Mouse (Mus musculus): Measurements from ENCODE around the gene Cpt1c. TPM values are rescaled to one million over a fixed set of nuclear protein-coding genes. Genes with fewer than 3 reads are reported as not detected.

Gene Cpt1c
- polyA plus RNA-seq, 1 experiment from 2014 or later: 48.2 TPM

GRCm38 (mm10) chr7:45012011-45012410, 37.4 kb upstream of the Cpt1c start:
- H3K9me3 ChIP-seq: no peaks in the 10 kb centered on the region
- no peak overlapping the region for H3K9ac ChIP-seq (replicated peaks)
- 96% methylated on average over 6 of the region's 6 CpGs for WGBS
- ATAC-seq (replicated peaks): no peak
- peaks cover 60% of the 10 kb centered on the region for H3K36me3 ChIP-seq
- H3K4me2 ChIP-seq (replicated peaks): no peak overlapping the region
- H3K4me3 ChIP-seq: no peak overlapping the region
- peaks cover 26% of the 10 kb centered on the region for H3K4me1 ChIP-seq
- no peak overlapping the region for H3K27ac ChIP-seq (replicated peaks)
- no peaks in the 10 kb centered on the region for H3K27me3 ChIP-seq

- Histone ChIP-seq H3K27ac (replicated peaks) (no peak overlapping the region), H3K4me2 (replicated peaks) (no peak overlapping the region), H3K27me3 (no peaks in the 10 kb centered on the region), H3K36me3 (peaks cover 92% of the 10 kb centered on the region), H3K4me3 (no peak overlapping the region), H3K9ac (replicated peaks) (no peak overlapping the region), H3K4me1 (0 out of 2 replicates have a peak, but pooled peaks cover 4% of the 10 kb centered on the region), H3K9me3 (no peaks in the 10 kb centered on the region)
- 94% methylated on average over 19 of the region's 19 CpGs for WGBS
- ATAC-seq (replicated peaks): no peak
These were observed 33.8 kb upstream of the Cpt1c start for GRCm38 (mm10) chr7:45008411-45008810.

DNA sequence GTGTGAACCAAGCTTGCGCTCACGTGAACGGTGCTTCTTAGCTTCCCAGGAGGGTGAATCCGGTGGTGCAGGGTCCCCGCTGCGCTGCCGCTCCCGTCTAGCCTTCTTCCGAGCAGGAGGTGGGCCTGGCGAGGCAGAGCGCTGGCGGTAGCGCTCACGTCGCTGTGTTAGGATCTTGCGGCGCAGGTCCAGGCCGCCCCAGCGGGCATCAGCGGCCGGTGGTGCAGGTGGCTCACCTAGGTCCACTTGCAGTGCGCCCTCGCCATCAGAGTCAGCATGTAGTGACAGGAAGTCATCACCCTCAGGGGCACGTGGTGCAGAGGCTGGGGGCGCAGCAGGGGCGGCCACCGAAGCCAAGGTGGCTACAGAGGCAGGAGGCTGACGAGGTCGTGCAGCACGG, 33.2 kb upstream of the Cpt1c start:
- Histone ChIP-seq H3K4me3 (no peak overlapping the region), H3K27me3 (no peaks in the 10 kb centered on the region), H3K27ac (replicated peaks) (no peak overlapping the region), H3K4me1 (no peaks in the 10 kb centered on the region), H3K9ac (replicated peaks) (no peak overlapping the region), H3K36me3 (peaks cover 93% of the 10 kb centered on the region), H3K9me3 (no peaks in the 10 kb centered on the region), H3K4me2 (replicated peaks) (no peak overlapping the region)
- WGBS: 94% methylated on average over 30 of the region's 30 CpGs
- ATAC-seq (replicated peaks): no peak

DNA sequence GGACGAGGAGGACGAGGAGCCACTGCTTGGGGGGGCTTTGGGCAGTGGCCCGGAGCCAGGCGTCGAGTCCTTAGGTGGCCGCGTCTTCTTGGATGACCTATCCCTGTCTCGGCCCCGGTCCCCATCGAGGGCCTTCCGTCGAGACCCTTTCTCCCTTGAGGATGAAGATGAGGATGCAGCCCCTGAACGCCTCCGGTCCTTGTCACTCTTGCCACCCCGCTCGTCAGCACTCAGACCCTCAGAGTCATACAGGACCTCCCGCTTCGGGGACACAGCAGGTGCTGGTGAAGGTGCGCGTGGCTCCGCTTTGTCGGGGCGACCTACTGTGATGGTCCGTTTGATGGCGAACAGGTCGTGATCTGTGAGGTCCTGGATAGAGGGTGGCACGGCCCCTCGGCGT, 32.5 kb upstream of the Cpt1c start:
- no peak overlapping the region for H3K27ac ChIP-seq (replicated peaks)
- no peak for ATAC-seq (replicated peaks)
- WGBS: 97% methylated on average over 29 of the region's 29 CpGs
- H3K9me3 ChIP-seq: no peaks in the 10 kb centered on the region
- H3K9ac ChIP-seq (replicated peaks): no peak overlapping the region
- H3K4me1 ChIP-seq: no peaks in the 10 kb centered on the region
- H3K36me3 ChIP-seq: peaks cover 94% of the 10 kb centered on the region
- H3K4me3 ChIP-seq: no peak overlapping the region
- H3K27me3 ChIP-seq: no peaks in the 10 kb centered on the region
- H3K4me2 ChIP-seq (replicated peaks): no peak overlapping the region

- H3K4me1 ChIP-seq: no peaks in the 10 kb centered on the region
- WGBS: 95% methylated on average over 12 of the region's 12 CpGs
- ATAC-seq (replicated peaks): no peak
- H3K9me3 ChIP-seq: no peaks in the 10 kb centered on the region
- H3K4me2 ChIP-seq (replicated peaks): no peak overlapping the region
- no peak overlapping the region for H3K27ac ChIP-seq (replicated peaks)
- H3K36me3 ChIP-seq: peaks cover 94% of the 10 kb centered on the region
- no peaks in the 10 kb centered on the region for H3K27me3 ChIP-seq
- no peak overlapping the region for H3K4me3 ChIP-seq
- H3K9ac ChIP-seq (replicated peaks): no peak overlapping the region
These were observed 31.9 kb upstream of the Cpt1c start for GRCm38 (mm10) chr7:45006503-45006902.

DNA sequence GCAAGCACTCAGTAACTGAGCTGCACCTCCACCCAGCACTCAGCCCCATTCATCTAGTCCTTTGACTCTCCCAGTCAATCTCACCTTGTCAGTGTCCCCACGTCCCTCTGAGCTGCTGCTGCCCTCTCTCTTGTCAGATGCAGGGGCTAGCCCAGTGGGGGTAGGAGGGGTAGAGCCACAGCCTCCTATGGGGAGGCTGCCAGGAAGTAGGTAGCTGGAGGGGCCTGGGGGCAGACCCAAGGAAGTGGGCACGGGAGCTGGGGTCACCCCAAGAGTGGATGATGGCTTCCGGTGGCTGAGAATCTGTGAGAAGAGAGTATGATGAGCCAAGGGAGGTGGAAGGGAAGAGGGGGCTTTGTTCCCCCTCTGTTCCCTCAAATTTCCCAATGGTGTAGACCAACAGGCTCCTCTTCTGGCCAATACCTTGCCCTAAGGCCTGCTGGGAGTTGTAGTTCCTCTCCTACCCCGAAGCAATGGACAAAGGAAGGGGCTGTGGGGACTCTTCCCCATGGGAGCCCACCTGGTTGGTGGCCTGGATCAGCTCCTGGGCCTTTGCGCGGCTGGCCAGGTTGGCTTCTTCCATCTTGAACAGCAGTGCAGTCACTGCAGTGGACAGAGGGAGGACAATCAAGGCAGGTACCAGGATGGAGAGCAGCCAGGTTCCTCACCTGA, 30.8 kb upstream of the Cpt1c start:
- Histone ChIP-seq H3K27me3 (no peaks in the 10 kb centered on the region), H3K9ac (replicated peaks) (no peak overlapping the region), H3K4me2 (replicated peaks) (no peak overlapping the region), H3K36me3 (peaks cover 96% of the 10 kb centered on the region), H3K9me3 (no peaks in the 10 kb centered on the region), H3K4me3 (no peak overlapping the region), H3K27ac (replicated peaks) (no peak overlapping the region), H3K4me1 (no peaks in the 10 kb centered on the region)
- 87% methylated on average over 6 of the region's 6 CpGs for WGBS
- ATAC-seq (replicated peaks): no peak

GRCm38 (mm10) chr7:45004546-45004945, 29.9 kb upstream of the Cpt1c start:
- no peaks in the 10 kb centered on the region for H3K4me1 ChIP-seq
- no peak overlapping the region for H3K4me3 ChIP-seq
- no peaks in the 10 kb centered on the region for H3K27me3 ChIP-seq
- ATAC-seq (replicated peaks): no peak
- no peaks in the 10 kb centered on the region for H3K9me3 ChIP-seq
- H3K36me3 ChIP-seq: peaks cover 90% of the 10 kb centered on the region
- 91% methylated on average over 3 of the region's 3 CpGs for WGBS
- no peak overlapping the region for H3K4me2 ChIP-seq (replicated peaks)
- H3K9ac ChIP-seq (replicated peaks): no peak overlapping the region
- H3K27ac ChIP-seq (replicated peaks): no peak overlapping the region

DNA sequence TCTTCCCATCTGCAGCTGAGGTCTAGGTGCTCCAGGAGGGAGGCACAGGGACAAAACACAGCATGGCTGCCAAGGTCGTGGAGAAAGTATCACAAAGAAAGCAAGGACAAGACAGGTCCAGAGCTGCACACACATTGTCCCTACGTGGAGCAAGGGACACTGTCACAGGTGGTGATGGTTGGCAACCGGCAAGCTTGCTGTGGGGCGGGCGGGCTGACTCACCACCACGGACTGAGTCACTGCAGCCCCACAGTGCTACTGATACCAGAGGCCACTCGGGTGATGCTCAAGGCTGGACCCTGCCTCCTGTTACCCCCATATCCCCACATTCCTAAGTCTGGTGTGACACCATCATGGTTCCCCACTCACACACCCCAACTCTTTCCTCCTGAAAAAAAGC, 27.8 kb upstream of the Cpt1c start:
- H3K27me3 ChIP-seq: no peaks in the 10 kb centered on the region
- H3K4me3 ChIP-seq: no peak overlapping the region
- no peaks in the 10 kb centered on the region for H3K9me3 ChIP-seq
- no peak overlapping the region for H3K4me2 ChIP-seq (replicated peaks)
- H3K4me1 ChIP-seq: peaks cover 16% of the 10 kb centered on the region
- H3K9ac ChIP-seq (replicated peaks): no peak overlapping the region
- 92% methylated on average over 7 of the region's 7 CpGs for WGBS
- no peak overlapping the region for H3K27ac ChIP-seq (replicated peaks)
- ATAC-seq (replicated peaks): no peak
- H3K36me3 ChIP-seq: peaks cover 69% of the 10 kb centered on the region

DNA sequence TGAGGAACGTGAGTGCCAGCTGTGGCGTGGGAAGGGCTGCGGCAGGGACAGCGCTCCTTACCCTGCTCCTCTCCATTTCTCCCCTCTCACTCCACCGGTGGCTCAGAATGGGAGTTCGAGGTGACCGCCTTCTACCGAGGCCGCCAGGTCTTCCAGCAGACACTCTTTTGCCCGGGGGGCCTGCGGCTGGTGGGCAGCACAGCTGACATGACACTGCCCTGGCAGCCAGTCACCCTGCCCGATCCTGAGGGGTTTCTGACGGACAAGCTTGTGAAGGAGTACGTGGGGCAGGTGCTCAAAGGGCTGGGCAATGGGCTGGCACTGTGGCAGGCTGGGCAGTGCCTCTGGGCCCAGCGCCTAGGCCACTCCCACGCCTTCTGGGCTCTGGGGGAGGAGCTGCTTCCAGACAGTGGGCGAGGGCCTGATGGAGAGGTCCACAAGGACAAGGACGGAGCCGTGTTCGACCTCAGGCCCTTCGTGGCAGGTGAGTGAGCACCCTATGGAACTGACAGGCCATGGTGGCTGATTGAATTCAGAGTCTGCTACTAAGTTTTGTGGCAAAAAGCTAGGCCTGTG, 26.0 kb upstream of the Cpt1c start:
- H3K9me3 ChIP-seq: no peaks in the 10 kb centered on the region
- no peak overlapping the region for H3K27ac ChIP-seq (replicated peaks)
- H3K4me3 ChIP-seq: no peak overlapping the region
- 85% methylated on average over 21 of the region's 21 CpGs for WGBS
- no peak overlapping the region for H3K4me2 ChIP-seq (replicated peaks)
- no peaks in the 10 kb centered on the region for H3K27me3 ChIP-seq
- peaks cover 51% of the 10 kb centered on the region for H3K36me3 ChIP-seq
- H3K4me1 ChIP-seq: peaks cover 26% of the 10 kb centered on the region
- ATAC-seq (replicated peaks): no peak
- no peak overlapping the region for H3K9ac ChIP-seq (replicated peaks)

DNA sequence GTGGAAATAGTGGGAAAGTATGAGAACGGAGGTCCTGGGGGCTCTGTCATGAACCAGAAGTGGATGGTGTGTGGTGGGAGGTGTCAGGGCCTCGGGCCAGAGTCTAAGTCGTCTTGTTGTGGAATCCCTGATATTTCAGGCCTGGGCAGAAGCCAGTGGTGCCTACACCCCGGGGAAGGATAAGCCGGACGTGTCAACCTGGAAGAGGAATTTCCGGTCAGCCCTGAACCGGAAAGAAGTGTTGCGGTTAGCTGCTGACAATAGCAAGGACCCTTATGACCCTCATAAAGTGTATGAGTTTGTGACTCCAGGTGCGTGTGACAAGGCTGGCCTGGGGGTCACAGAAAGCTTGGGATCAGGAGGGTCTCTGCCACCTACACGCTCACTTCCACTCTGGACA, 25.1 kb upstream of the Cpt1c start:
- no peak overlapping the region for H3K27ac ChIP-seq (replicated peaks)
- H3K27me3 ChIP-seq: no peaks in the 10 kb centered on the region
- peaks cover 44% of the 10 kb centered on the region for H3K36me3 ChIP-seq
- H3K9me3 ChIP-seq: no peaks in the 10 kb centered on the region
- no peak overlapping the region for H3K4me3 ChIP-seq
- H3K9ac ChIP-seq (replicated peaks): no peak overlapping the region
- no peak for ATAC-seq (replicated peaks)
- peaks cover 26% of the 10 kb centered on the region for H3K4me1 ChIP-seq
- 88% methylated on average over 11 of the region's 11 CpGs for WGBS
- no peak overlapping the region for H3K4me2 ChIP-seq (replicated peaks)

- H3K9me3 ChIP-seq: no peaks in the 10 kb centered on the region
- H3K36me3 ChIP-seq: peaks cover 34% of the 10 kb centered on the region
- peak within 1 kb of the TSS; percentile 76 for H3K4me2 ChIP-seq (replicated peaks)
- peaks cover 26% of the 10 kb centered on the region for H3K4me1 ChIP-seq
- H3K4me3 ChIP-seq: peak within 1 kb of the TSS; percentile 63
- no peaks in the 10 kb centered on the region for H3K27me3 ChIP-seq
- peak within 1 kb of the TSS; percentile 66 for H3K9ac ChIP-seq (replicated peaks)
- peak within 1 kb of the TSS; percentile 82 for H3K27ac ChIP-seq (replicated peaks)
- WGBS: 3% methylated on average over 18 of the region's 18 CpGs
- no peak for ATAC-seq (replicated peaks)
These were observed 23.9 kb upstream of the Cpt1c start, which contains the start of gene Bcl2l12 for GRCm38 (mm10) chr7:44998501-44998955. Bcl2l12 (minus strand) TSS chr7:44998712.

DNA sequence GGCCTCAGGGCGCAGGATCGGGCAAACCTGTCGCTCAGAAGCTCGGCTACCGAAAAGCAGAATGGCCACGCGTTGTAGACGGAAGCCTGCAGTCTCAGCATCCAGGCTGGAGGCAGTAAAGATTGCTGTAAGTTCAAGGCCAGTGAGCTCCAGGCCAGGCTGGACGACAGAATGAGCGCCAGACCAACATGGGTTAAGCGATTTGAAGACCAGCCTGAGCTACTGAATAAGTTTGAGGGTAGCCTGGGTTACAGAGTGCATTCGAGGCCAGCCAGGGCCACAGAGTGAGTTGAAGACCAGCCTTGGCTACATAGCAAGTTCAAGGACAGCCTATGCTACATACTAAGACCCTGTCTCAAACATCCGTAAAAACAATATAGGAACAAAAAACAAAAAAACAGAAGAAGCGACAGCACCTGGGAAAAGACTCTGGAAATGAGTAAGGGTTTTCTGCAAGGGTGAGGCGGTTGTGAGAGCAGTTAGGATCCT, 23.3 kb upstream of the Cpt1c start:
- Histone ChIP-seq H3K27ac (replicated peaks) (peak overlapping the region; percentile 82), H3K4me1 (peaks cover 26% of the 10 kb centered on the region), H3K4me3 (peak overlapping the region; percentile 63), H3K4me2 (replicated peaks) (peak overlapping the region; percentile 76), H3K36me3 (peaks cover 29% of the 10 kb centered on the region), H3K9me3 (no peaks in the 10 kb centered on the region), H3K9ac (replicated peaks) (peak overlapping the region; percentile 66), H3K27me3 (no peaks in the 10 kb centered on the region)
- 4% methylated on average over 15 of the region's 15 CpGs for WGBS
- ATAC-seq (replicated peaks): no peak; the same call in 1 of the 2 replicates
